Mouse (Mus musculus): ENCODE measurements around the gene Zfp14. TPM values are rescaled to one million over a fixed set of nuclear protein-coding genes. Genes with fewer than 3 reads are reported as not detected.

Gene Zfp14
- polyA plus RNA-seq, 1 experiment from 2014 or later: 13.7 TPM

- peak within 1 kb of the TSS; percentile 78 for H3K27ac ChIP-seq (ENCODE audit: low read depth, low read length)
- H3K9ac ChIP-seq (replicated peaks; ENCODE audit: low read depth, low read length): peak within 1 kb of the TSS; percentile 58
Observed at GRCm38 (mm10) chr7:30090092-30090969, 39.2 kb upstream of the Zfp14 start, which contains the start of the genes Gm26920 and Zfp566. Gene Gm26920, minus strand, starts transcription at chr7:30090410. Gene Zfp566, minus strand, starts transcription at chr7:30090527.

GRCm38 (mm10) chr7:30089405-30089804, 38.2 kb upstream of the Zfp14 start:
- Histone ChIP-seq H3K9ac (replicated peaks; ENCODE audit: low read depth, low read length) (peak overlapping the region; percentile 58), H3K4me3 (ENCODE audit: low read depth, low read length) (peak overlapping the region; percentile 45), H3K4me2 (ENCODE audit: low read depth, low read length) (peak overlapping the region; percentile 63), H3K9me3 (ENCODE audit: control insufficient read depth, low read length) (no peaks in the 10 kb centered on the region), H3K27ac (ENCODE audit: low read depth, low read length) (no peak overlapping the region), H3K4me1 (ENCODE audit: control insufficient read depth, insufficient read depth, low read length) (peaks cover 12% of the 10 kb centered on the region), H3K27me3 (ENCODE audit: control insufficient read depth, insufficient read depth, low read length) (no peaks in the 10 kb centered on the region), H3K36me3 (ENCODE audit: control insufficient read depth, insufficient read depth, low read length) (peaks cover 14% of the 10 kb centered on the region)
- 20% methylated on average over 6 of the region's 6 CpGs for WGBS
- ATAC-seq (ENCODE audit: low read depth): peak; percentile 5; the same call in 1 of the 2 replicates

More at GRCm38 (mm10) chr7:30090092-30090969, 39.2 kb upstream of the Zfp14 start, which contains the start of the genes Gm26920 and Zfp566:
- Histone ChIP-seq H3K4me1 (ENCODE audit: control insufficient read depth, insufficient read depth, low read length) (peaks cover 12% of the 10 kb centered on the region), H3K9me3 (ENCODE audit: control insufficient read depth, low read length) (no peaks in the 10 kb centered on the region), H3K36me3 (ENCODE audit: control insufficient read depth, insufficient read depth, low read length) (peaks cover 9% of the 10 kb centered on the region), H3K4me3 (ENCODE audit: low read depth, low read length) (peak within 1 kb of the TSS; percentile 45), H3K4me2 (ENCODE audit: low read depth, low read length) (peak within 1 kb of the TSS; percentile 63), H3K27me3 (ENCODE audit: control insufficient read depth, insufficient read depth, low read length) (no peaks in the 10 kb centered on the region)
- ATAC-seq (ENCODE audit: low read depth): peak; percentile 92
- WGBS: under 1% methylated on average over 40 of the region's 40 CpGs

- no peak overlapping the region for H3K9ac ChIP-seq (replicated peaks; ENCODE audit: low read depth, low read length)
- H3K9me3 ChIP-seq (ENCODE audit: control insufficient read depth, low read length): no peaks in the 10 kb centered on the region
- peaks cover 24% of the 10 kb centered on the region for H3K36me3 ChIP-seq (ENCODE audit: control insufficient read depth, insufficient read depth, low read length)
- H3K4me1 ChIP-seq (ENCODE audit: control insufficient read depth, insufficient read depth, low read length): peaks cover 10% of the 10 kb centered on the region
- no peak overlapping the region for H3K4me3 ChIP-seq (ENCODE audit: low read depth, low read length)
- H3K27ac ChIP-seq (ENCODE audit: low read depth, low read length): no peak overlapping the region
- WGBS: 90% methylated on average over 9 of the region's 9 CpGs
- no peak for ATAC-seq (ENCODE audit: low read depth)
- H3K27me3 ChIP-seq (ENCODE audit: control insufficient read depth, insufficient read depth, low read length): no peaks in the 10 kb centered on the region
- no peak overlapping the region for H3K4me2 ChIP-seq (ENCODE audit: low read depth, low read length)
Observed at GRCm38 (mm10) chr7:30086524-30086923, 35.3 kb upstream of the Zfp14 start.

- ATAC-seq (ENCODE audit: low read depth): peak; percentile 96
- H3K27ac ChIP-seq (ENCODE audit: low read depth, low read length): peak within 1 kb of the TSS; percentile 85
- H3K27me3 ChIP-seq (ENCODE audit: control insufficient read depth, insufficient read depth, low read length): no peaks in the 10 kb centered on the region
- no peaks in the 10 kb centered on the region for H3K9me3 ChIP-seq (ENCODE audit: control insufficient read depth, low read length)
- H3K36me3 ChIP-seq (ENCODE audit: control insufficient read depth, insufficient read depth, low read length): 0 out of 2 replicates have a peak, but pooled peaks cover 5% of the 10 kb centered on the region
- H3K9ac ChIP-seq (replicated peaks; ENCODE audit: low read depth, low read length): peak within 1 kb of the TSS; percentile 81
- under 1% methylated on average over 50 of the region's 50 CpGs for WGBS
- H3K4me3 ChIP-seq (ENCODE audit: low read depth, low read length): peak within 1 kb of the TSS; percentile 86
- no peaks in the 10 kb centered on the region for H3K4me1 ChIP-seq (ENCODE audit: control insufficient read depth, insufficient read depth, low read length)
- H3K4me2 ChIP-seq (ENCODE audit: low read depth, low read length): peak within 1 kb of the TSS; percentile 94
Observed at GRCm38 (mm10) chr7:30072146-30073028, 21.2 kb upstream of the Zfp14 start, which contains the start of gene Zfp82. Gene Zfp82, minus strand, starts transcription at chr7:30072900.

GRCm38 (mm10) chr7:30064622-30065021, 13.4 kb upstream of the Zfp14 start:
- no peak overlapping the region for H3K27ac ChIP-seq (ENCODE audit: low read depth, low read length)
- no peaks in the 10 kb centered on the region for H3K9me3 ChIP-seq (ENCODE audit: control insufficient read depth, low read length)
- no peaks in the 10 kb centered on the region for H3K27me3 ChIP-seq (ENCODE audit: control insufficient read depth, insufficient read depth, low read length)
- H3K36me3 ChIP-seq (ENCODE audit: control insufficient read depth, insufficient read depth, low read length): peaks cover 8% of the 10 kb centered on the region
- H3K4me2 ChIP-seq (ENCODE audit: low read depth, low read length): no peak overlapping the region
- ATAC-seq (ENCODE audit: low read depth): no peak
- WGBS: 84% methylated on average over 5 of the region's 5 CpGs
- H3K9ac ChIP-seq (replicated peaks; ENCODE audit: low read depth, low read length): no peak overlapping the region
- no peak overlapping the region for H3K4me3 ChIP-seq (ENCODE audit: low read depth, low read length)
- no peaks in the 10 kb centered on the region for H3K4me1 ChIP-seq (ENCODE audit: control insufficient read depth, insufficient read depth, low read length)

GRCm38 (mm10) chr7:30062478-30062877, 11.3 kb upstream of the Zfp14 start:
- Histone ChIP-seq H3K9ac (replicated peaks; ENCODE audit: low read depth, low read length) (no peak overlapping the region), H3K4me1 (ENCODE audit: control insufficient read depth, insufficient read depth, low read length) (no peaks in the 10 kb centered on the region), H3K27me3 (ENCODE audit: control insufficient read depth, insufficient read depth, low read length) (no peaks in the 10 kb centered on the region), H3K9me3 (ENCODE audit: control insufficient read depth, low read length) (no peaks in the 10 kb centered on the region), H3K4me3 (ENCODE audit: low read depth, low read length) (no peak overlapping the region), H3K27ac (ENCODE audit: low read depth, low read length) (no peak overlapping the region), H3K4me2 (ENCODE audit: low read depth, low read length) (no peak overlapping the region), H3K36me3 (ENCODE audit: control insufficient read depth, insufficient read depth, low read length) (peaks cover 8% of the 10 kb centered on the region)
- WGBS: 90% methylated on average over 5 of the region's 5 CpGs
- no peak for ATAC-seq (ENCODE audit: low read depth)

GRCm38 (mm10) chr7:30060341-30060740, 9.2 kb upstream of the Zfp14 start:
- H3K36me3 ChIP-seq (ENCODE audit: control insufficient read depth, insufficient read depth, low read length): peaks cover 23% of the 10 kb centered on the region
- H3K9ac ChIP-seq (replicated peaks; ENCODE audit: low read depth, low read length): no peak overlapping the region
- H3K4me1 ChIP-seq (ENCODE audit: control insufficient read depth, insufficient read depth, low read length): no peaks in the 10 kb centered on the region
- H3K4me3 ChIP-seq (ENCODE audit: low read depth, low read length): no peak overlapping the region
- H3K27ac ChIP-seq (ENCODE audit: low read depth, low read length): no peak overlapping the region
- no peaks in the 10 kb centered on the region for H3K9me3 ChIP-seq (ENCODE audit: control insufficient read depth, low read length)
- no peak overlapping the region for H3K4me2 ChIP-seq (ENCODE audit: low read depth, low read length)
- 94% methylated on average over 6 of the region's 6 CpGs for WGBS
- ATAC-seq (ENCODE audit: low read depth): no peak
- H3K27me3 ChIP-seq (ENCODE audit: control insufficient read depth, insufficient read depth, low read length): no peaks in the 10 kb centered on the region

- Histone ChIP-seq H3K4me2 (ENCODE audit: low read depth, low read length) (no peak overlapping the region), H3K27me3 (ENCODE audit: control insufficient read depth, insufficient read depth, low read length) (no peaks in the 10 kb centered on the region), H3K36me3 (ENCODE audit: control insufficient read depth, insufficient read depth, low read length) (peaks cover 15% of the 10 kb centered on the region), H3K4me1 (ENCODE audit: control insufficient read depth, insufficient read depth, low read length) (peaks cover 4% of the 10 kb centered on the region), H3K27ac (ENCODE audit: low read depth, low read length) (no peak overlapping the region), H3K9ac (replicated peaks; ENCODE audit: low read depth, low read length) (no peak overlapping the region), H3K4me3 (ENCODE audit: low read depth, low read length) (no peak overlapping the region), H3K9me3 (ENCODE audit: control insufficient read depth, low read length) (no peaks in the 10 kb centered on the region)
- 9% methylated on average over 3 of the region's 3 CpGs for WGBS
- ATAC-seq (ENCODE audit: low read depth): no peak
Observed at GRCm38 (mm10) chr7:30053591-30053990, 2.4 kb upstream of the Zfp14 start.

Data from neural tube, embryonic 14.5 days (tissue).